Mouse (Mus musculus): ENCODE results near the gene Pcolce2.

- TF ChIP-seq CTCF (IDR thresholded peaks at IDR 0.05; ENCODE audit: control insufficient read depth, insufficient read depth, insufficient replicate concordance, low read depth, low read length) = no peak
- no peak for TF ChIP-seq POLR2A (IDR thresholded peaks at IDR 0.05; ENCODE audit: control insufficient read depth, low read depth, low read length)
Observed at GRCm38 (mm10) chr9:95598179-95598721, 39.2 kb upstream of the Pcolce2 start.

Data from testis, adult 2 months (tissue).